Mouse (Mus musculus) hindbrain, embryonic 16.5 days (tissue): ENCODE measurements around the gene Grin2a. TPM values are rescaled to one million over a fixed set of nuclear protein-coding genes. Genes with fewer than 3 reads are reported as not detected.

Source experiments
- ATAC-seq: fragments of 200-750 bp; cut with Nextera tagmentation; 2 replicates; pipeline ENCODE4 v1.8.0; 2017; ENCODE audit warnings: moderate TSS enrichment, moderate library complexity
- H3K27ac ChIP-seq: fragments of 300-500 bp; sonication (generic); 2 replicates; pipeline ENCODE4 v1.5.1; 2014; ENCODE audit warnings: low read depth, mild to moderate bottlenecking, control low read depth, low read length, moderate library complexity
- H3K27me3 ChIP-seq: fragments of 300-500 bp; sonication (generic); replicated peaks from 2 replicates; pipeline ENCODE4 v1.6.1; 2014; ENCODE audit warnings: low read length; ENCODE audit not compliant: control insufficient read depth, insufficient read depth
- H3K36me3 ChIP-seq: fragments of 300-500 bp; sonication (generic); 2 replicates; pipeline ENCODE4 v1.6.1; 2014; ENCODE audit warnings: mild to moderate bottlenecking, low read length, moderate library complexity, mixed read lengths; ENCODE audit not compliant: control insufficient read depth, insufficient read depth
- H3K4me1 ChIP-seq: fragments of 300-500 bp; sonication (generic); 2 replicates; pipeline ENCODE4 v1.6.1; 2014; ENCODE audit warnings: low read depth, low read length; ENCODE audit not compliant: control insufficient read depth, insufficient read depth
- H3K4me2 ChIP-seq: fragments of 300-500 bp; sonication (generic); 2 replicates; pipeline ENCODE4 v1.6.1; 2014; ENCODE audit warnings: mild to moderate bottlenecking, low read length, control low read depth, moderate library complexity
- H3K4me3 ChIP-seq: fragments of 300-500 bp; sonication (generic); 2 replicates; pipeline ENCODE4 v1.5.1; 2014; ENCODE audit warnings: mild to moderate bottlenecking, low read length, control low read depth, moderate library complexity
- H3K9ac ChIP-seq: fragments of 300-500 bp; sonication (generic); 2 replicates; pipeline ENCODE4 v1.6.1; 2014; ENCODE audit warnings: low read depth, mild to moderate bottlenecking, control low read depth, low read length, moderate library complexity
- H3K9me3 ChIP-seq: fragments of 300-500 bp; sonication (generic); 2 replicates; pipeline ENCODE4 v1.6.1; 2014; ENCODE audit warnings: mild to moderate bottlenecking, low read length, moderate library complexity; ENCODE audit not compliant: control insufficient read depth
- WGBS: fragments of 180-500 bp; shearing (Covaris S2); extraction: QIAGEN DNeasy Blood & Tissue Kit; methylation state at CpG from one replicate; pipeline ENCODE4 v1.1.7; 2014; 5-methylcytosine and 5-hydroxymethylcytosine counted together
- polyA plus RNA-seq: library from polyadenylated mRNA; unstranded; fragments of >200 nt; fragmentation: Nextera tagmentation; extraction: Ambion mirVana; gene quantifications from 2 replicates; pipeline ENCODE4 v1.2.1, GENCODE M21; 2015

Gene Grin2a
- polyA plus RNA-seq, 1 experiment from 2014 or later = 9.7 TPM

DNA sequence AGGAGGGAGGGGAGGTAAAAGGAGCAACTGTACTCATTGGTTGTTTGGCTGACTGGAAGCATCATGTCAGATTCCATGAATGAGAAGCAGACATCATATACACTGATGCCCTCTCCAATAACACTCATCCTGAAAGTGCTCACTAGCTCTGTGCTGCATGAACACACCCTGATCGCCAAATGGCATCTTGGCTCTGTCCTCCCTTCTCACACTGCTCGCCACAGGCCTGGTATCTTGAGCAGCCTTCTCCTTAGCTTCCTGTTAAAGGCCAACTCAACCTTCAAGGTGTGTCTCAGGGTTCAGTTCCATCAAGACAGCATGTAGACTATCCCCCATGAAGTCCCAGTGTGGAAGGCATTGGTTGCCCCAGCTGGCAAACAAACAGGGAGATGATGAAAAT is 137.6 kb downstream of the Grin2a start:
- H3K9me3 ChIP-seq = no peaks in the 10 kb centered on the region
- no peaks in the 10 kb centered on the region for H3K27me3 ChIP-seq
- ATAC-seq = no peak
- WGBS = 80% methylated on average over 2 of the region's 2 CpGs
- H3K4me2 ChIP-seq = no peak overlapping the region
- no peak overlapping the region for H3K9ac ChIP-seq
- no peaks in the 10 kb centered on the region for H3K36me3 ChIP-seq
- no peak overlapping the region for H3K27ac ChIP-seq
- H3K4me3 ChIP-seq = no peak overlapping the region
- no peaks in the 10 kb centered on the region for H3K4me1 ChIP-seq

DNA sequence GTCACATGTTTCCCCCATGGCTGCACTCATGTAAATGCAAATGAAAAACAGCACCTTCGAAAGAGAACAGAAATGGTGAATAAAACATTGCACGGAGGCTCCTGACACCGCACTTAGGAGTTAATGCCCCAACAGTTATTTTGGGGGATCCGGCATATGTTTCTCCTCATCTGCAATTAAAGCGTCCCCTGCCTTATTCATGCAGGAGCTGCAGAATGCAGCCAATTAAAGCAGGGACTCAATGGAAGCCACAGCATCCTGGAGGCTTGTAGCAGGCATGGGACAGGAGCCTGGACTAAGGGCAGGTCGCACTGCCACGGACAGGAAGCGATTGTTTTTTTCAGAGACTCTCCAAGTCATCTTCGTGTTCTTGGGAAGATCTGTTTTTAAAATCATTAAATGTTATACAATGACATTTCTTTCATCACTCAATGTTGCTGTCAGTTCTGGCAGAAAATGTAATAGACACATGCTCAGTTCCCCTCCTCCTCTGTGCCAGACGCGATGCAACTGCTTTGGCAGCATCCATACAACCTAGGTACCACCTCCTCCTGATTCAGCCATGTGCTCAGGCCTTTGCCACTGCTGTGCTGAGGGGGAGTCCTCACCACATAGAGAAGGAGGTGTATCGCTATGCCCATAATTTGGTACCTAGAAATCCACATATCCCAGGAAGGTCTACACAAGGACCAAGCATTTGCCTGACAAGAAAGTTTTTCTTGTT is 143.9 kb downstream of the Grin2a start:
- 85% methylated on average over 12 of the region's 12 CpGs for WGBS
- Histone ChIP-seq H3K4me1 (no peaks in the 10 kb centered on the region), H3K36me3 (no peaks in the 10 kb centered on the region), H3K4me2 (no peak overlapping the region), H3K4me3 (no peak overlapping the region), H3K9me3 (no peaks in the 10 kb centered on the region), H3K27ac (no peak overlapping the region), H3K9ac (no peak overlapping the region), H3K27me3 (no peaks in the 10 kb centered on the region)
- no peak for ATAC-seq

DNA sequence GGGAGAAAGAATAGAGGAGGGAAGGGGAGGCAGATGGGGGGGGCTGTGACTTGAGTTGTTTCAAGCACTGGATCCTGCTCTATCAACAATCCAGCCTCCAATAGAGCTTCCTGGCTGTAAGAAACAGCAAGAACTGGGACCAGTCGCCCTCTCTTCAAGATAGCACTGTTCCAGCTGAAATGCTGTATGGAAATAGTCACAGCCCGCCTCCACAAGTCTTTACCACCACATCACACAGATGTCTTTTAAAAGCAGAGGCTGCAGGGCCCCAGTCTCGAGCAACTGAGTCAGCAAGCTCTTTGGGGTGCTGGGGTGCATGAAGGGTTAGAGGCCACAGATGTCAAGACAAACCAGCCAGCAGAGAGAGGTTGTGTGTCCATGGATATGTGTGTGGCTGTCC is 153.9 kb downstream of the Grin2a start:
- no peak overlapping the region for H3K4me2 ChIP-seq
- H3K9ac ChIP-seq = no peak overlapping the region
- H3K4me3 ChIP-seq = no peak overlapping the region
- no peaks in the 10 kb centered on the region for H3K36me3 ChIP-seq
- 69% methylated on average over 3 of the region's 3 CpGs for WGBS
- no peak for ATAC-seq
- H3K27me3 ChIP-seq = no peaks in the 10 kb centered on the region
- H3K9me3 ChIP-seq = no peaks in the 10 kb centered on the region
- H3K27ac ChIP-seq = no peak overlapping the region
- H3K4me1 ChIP-seq = no peaks in the 10 kb centered on the region

DNA sequence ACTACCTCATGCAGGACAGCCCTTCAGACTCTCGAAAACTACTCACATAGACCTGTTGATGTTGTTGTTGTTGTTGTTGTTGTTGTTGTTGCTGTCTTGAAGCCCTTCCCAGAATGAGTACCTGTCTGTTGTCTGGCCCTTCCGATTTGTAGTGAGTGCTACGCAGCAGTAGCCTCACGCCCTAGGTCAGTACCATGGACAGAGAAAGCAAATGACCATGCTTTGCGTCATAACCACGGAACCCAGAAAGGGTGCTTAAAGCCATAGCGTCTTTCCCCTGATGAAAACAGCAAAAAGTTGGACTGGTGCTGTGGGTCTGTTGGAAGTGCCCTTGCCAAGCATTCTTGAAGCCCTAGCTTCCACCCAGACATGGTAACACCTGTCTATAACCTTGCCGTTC is 158.8 kb downstream of the Grin2a start:
- Histone ChIP-seq H3K27me3 (no peaks in the 10 kb centered on the region), H3K9ac (no peak overlapping the region), H3K27ac (no peak overlapping the region), H3K36me3 (no peaks in the 10 kb centered on the region), H3K4me3 (no peak overlapping the region), H3K4me2 (no peak overlapping the region), H3K9me3 (no peaks in the 10 kb centered on the region), H3K4me1 (no peaks in the 10 kb centered on the region)
- ATAC-seq = no peak
- WGBS = 45% methylated on average over 8 of the region's 8 CpGs

DNA sequence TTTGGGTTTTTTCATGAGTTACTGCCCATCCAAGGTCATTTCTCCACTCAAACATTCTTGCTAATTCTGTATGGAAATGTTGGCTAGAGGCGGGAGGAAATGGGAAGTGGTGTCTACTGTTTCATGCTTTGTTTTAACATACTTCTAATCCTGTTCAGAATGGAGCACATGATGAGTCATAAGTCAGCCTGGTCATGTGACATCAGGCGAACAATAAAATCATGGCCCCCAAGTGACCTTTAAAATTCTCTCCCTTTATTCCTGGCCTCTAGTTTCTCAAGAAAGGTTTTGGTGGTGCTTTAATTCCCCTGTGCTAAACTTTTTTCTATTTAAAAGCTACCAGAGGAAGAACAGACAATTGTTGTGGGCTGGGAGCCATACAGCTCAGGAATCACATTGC is 161.1 kb downstream of the Grin2a start:
- no peak for ATAC-seq
- Histone ChIP-seq H3K9me3 (no peaks in the 10 kb centered on the region), H3K4me1 (no peaks in the 10 kb centered on the region), H3K27ac (no peak overlapping the region), H3K4me3 (no peak overlapping the region), H3K27me3 (no peaks in the 10 kb centered on the region), H3K4me2 (no peak overlapping the region), H3K9ac (no peak overlapping the region), H3K36me3 (no peaks in the 10 kb centered on the region)
- WGBS = 90% methylated on average over 2 of the region's 2 CpGs

DNA sequence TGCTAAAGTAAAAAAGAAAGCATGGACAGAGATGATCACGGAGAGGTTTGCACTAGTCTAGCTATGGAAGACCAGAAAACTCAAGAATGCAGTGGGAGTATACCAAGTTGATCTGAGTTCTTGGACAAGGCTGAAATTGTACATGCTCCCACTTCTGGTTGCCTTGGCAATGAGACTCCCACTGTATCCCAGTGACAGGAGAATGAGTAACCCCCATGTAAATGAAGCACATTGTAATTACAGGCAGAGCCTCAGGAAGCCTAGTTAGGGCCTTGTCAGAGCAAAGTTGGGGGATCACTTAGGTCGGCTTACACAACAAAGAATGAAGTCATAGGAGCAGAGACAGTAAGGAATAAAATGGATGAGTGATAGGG is 170.3 kb downstream of the Grin2a start:
- Histone ChIP-seq H3K4me2 (no peak overlapping the region), H3K27me3 (no peaks in the 10 kb centered on the region), H3K4me3 (no peak overlapping the region), H3K27ac (no peak overlapping the region), H3K9ac (no peak overlapping the region), H3K4me1 (no peaks in the 10 kb centered on the region), H3K36me3 (no peaks in the 10 kb centered on the region), H3K9me3 (no peaks in the 10 kb centered on the region)
- WGBS = 66% methylated on average over 2 of the region's 2 CpGs
- ATAC-seq = no peak

DNA sequence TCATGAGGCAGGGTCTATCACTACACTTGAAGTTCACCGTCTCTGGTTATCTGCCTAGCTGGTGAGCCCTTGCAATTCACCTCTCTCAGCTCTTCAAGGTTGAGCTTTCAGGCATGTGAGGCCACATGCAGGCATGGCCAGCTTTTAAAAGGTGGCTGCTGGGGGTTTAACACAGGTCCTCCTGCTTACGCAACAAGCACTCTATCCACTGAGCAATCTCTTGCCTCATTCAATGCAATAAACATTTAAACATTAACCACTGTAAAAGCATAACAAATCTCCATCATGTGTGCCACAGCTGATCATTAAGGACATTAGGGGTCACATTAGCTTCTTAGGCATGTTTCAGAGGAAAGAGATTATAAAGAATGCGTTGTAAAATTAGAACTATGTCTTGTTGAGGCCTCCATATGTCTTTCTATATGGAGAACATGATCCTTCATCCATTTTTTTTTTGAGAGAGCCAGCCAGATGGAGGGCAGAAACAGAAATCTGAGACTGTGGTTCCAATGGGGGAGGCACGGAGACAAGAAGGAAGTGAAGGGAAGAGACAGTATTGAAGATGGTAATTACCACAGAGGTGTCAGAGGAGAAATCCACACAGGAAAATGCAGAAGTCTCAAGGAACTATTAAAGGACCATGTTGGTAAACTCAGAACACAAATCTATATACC is 170.8 kb downstream of the Grin2a start:
- ATAC-seq = no peak
- Histone ChIP-seq H3K9me3 (no peaks in the 10 kb centered on the region), H3K4me2 (no peak overlapping the region), H3K27ac (no peak overlapping the region), H3K4me3 (no peak overlapping the region), H3K9ac (no peak overlapping the region), H3K27me3 (no peaks in the 10 kb centered on the region), H3K36me3 (no peaks in the 10 kb centered on the region), H3K4me1 (no peaks in the 10 kb centered on the region)
- 86% methylated on average over 4 of the region's 4 CpGs for WGBS

DNA sequence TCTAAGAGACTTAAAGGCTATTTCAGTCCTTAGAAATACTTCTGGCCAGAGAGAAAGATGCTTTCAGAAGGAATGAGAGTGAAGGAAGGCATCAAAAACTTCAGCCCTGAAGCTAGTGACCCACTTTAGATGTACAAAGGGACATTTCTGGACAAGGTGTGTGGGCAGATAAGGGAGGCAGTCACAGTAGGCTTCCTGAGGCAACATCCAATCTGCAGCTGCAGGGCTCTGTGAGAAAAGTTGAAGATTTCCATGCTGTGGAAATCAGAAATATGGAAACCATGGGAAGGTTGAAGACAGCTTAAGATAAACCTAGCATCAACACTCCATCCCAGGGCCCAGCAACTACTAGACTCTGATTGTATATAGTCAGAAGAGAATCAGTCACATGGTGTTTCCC is 171.7 kb downstream of the Grin2a start:
- ATAC-seq = no peak
- no peaks in the 10 kb centered on the region for H3K9me3 ChIP-seq

DNA sequence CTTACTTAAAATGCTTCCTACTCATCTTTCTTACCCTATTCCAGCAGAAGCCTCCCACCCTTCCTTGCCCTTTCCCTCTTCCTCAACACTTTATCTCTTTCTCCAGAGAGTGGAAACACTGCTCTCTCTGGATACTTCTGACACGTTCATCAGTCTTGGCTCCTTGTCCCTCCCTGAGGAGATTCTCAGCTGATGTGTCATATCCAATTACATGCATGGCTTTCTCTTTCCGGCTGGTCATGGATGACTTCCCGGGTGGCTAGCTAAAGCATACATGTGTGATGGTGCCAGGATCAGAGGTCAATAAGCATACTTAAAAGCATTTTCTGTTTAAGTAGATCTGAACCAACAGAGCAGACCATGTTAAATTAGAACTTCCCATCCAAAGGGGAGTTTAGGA is 175.9 kb downstream of the Grin2a start:
- H3K4me2 ChIP-seq = no peak overlapping the region
- no peaks in the 10 kb centered on the region for H3K27me3 ChIP-seq
- H3K36me3 ChIP-seq = no peaks in the 10 kb centered on the region
- no peaks in the 10 kb centered on the region for H3K9me3 ChIP-seq
- 40% methylated on average over 3 of the region's 3 CpGs for WGBS
- peak; percentile 61 for ATAC-seq
- no peak overlapping the region for H3K27ac ChIP-seq
- H3K4me3 ChIP-seq = no peak overlapping the region
- no peaks in the 10 kb centered on the region for H3K4me1 ChIP-seq
- no peak overlapping the region for H3K9ac ChIP-seq

More for the DNA sequence above, 171.7 kb downstream of the Grin2a start:
- Histone ChIP-seq H3K9ac (no peak overlapping the region), H3K27ac (no peak overlapping the region), H3K36me3 (no peaks in the 10 kb centered on the region), H3K4me2 (no peak overlapping the region), H3K4me1 (no peaks in the 10 kb centered on the region), H3K4me3 (no peak overlapping the region), H3K27me3 (no peaks in the 10 kb centered on the region)
